Comparison of ENCODE assay signal across 9 mouse cellular contexts in genomic region chr9:107377961-107378512, GRCm38 (mm10). TPM values are rescaled to one million over a fixed set of nuclear protein-coding genes. Genes with fewer than 3 reads are reported as not detected.
DNase-seq lines count a peak whose midpoint lies in the region; ATAC-seq lines count a peak whose summit lies in the region.
"Had no signal": no experiment of that assay in that cellular context is flagged by ENCODE, and none has a peak within 500 bp of the region (broad histone marks: within the 10 kb centered on the region; RNA-seq: fewer than 3 reads in every experiment).

No protein-coding gene starts in this region.

- DNase-seq in heart, postnatal 14 days = no peak
- peak; percentile 71 to 78 for DNase-seq in cerebellum, adult 18-20 months
- no peak for DNase-seq in gastrocnemius, postnatal 4 days (ENCODE audit: low spot score in 2 of 2)
- DNase-seq in right cerebral cortex, adult 18-20 months = no peak

- intact Hi-C loops in heart, postnatal 14 days (cut with DNase I) = no loop called here

- H3K27me3 ChIP-seq in heart, embryonic 15.5 days = peaks cover 77% of the 10 kb centered on the region
- H3K27me3 ChIP-seq in forebrain, embryonic 16.5 days (replicated peaks; ENCODE audit: control insufficient read depth, insufficient read depth, low read length) = peaks cover 68% of the 10 kb centered on the region
- H3K27me3 ChIP-seq in limb, embryonic 15.5 days = peaks cover 89% of the 10 kb centered on the region
- peaks cover 83% of the 10 kb centered on the region for H3K27me3 ChIP-seq in stomach, embryonic 15.5 days (replicated peaks)

- H3K4me1 ChIP-seq in heart, embryonic 15.5 days (replicated peaks) = peaks cover 9% of the 10 kb centered on the region; the same call in 1 of the 2 replicates
- peaks cover 17% of the 10 kb centered on the region for H3K4me1 ChIP-seq in forebrain, embryonic 16.5 days (replicated peaks; ENCODE audit: control insufficient read depth, insufficient read depth, low read length)
- peaks cover 11% of the 10 kb centered on the region for H3K4me1 ChIP-seq in limb, embryonic 15.5 days
- H3K4me1 ChIP-seq in stomach, embryonic 15.5 days = no peaks in the 10 kb centered on the region

- H3K4me3 ChIP-seq in heart, embryonic 15.5 days = peak overlapping the region; percentile 35
- peak overlapping the region; percentile 48 for H3K4me3 ChIP-seq in forebrain, embryonic 16.5 days (replicated peaks; ENCODE audit: low read length)
- peak overlapping the region; percentile 37 for H3K4me3 ChIP-seq in limb, embryonic 15.5 days
- peak overlapping the region; percentile 27 for H3K4me3 ChIP-seq in stomach, embryonic 15.5 days (replicated peaks)

- no peak for ATAC-seq in heart, embryonic 15.5 days (replicated peaks; ENCODE audit: insufficient number of reproducible peaks, insufficient read depth, low FRiP score, low read depth)
- peak; percentile 74 for ATAC-seq in forebrain, embryonic 16.5 days
- ATAC-seq in limb, embryonic 15.5 days (ENCODE audit: insufficient number of reproducible peaks, low FRiP score, low TSS enrichment, low read depth) = no peak
- no peak for ATAC-seq in stomach, embryonic 15.5 days (ENCODE audit: insufficient read depth, low FRiP score, low read depth)

- no peaks in the 10 kb centered on the region for H3K36me3 ChIP-seq in heart, embryonic 15.5 days
- H3K36me3 ChIP-seq in forebrain, embryonic 16.5 days (ENCODE audit: control insufficient read depth, insufficient read depth) = no peaks in the 10 kb centered on the region
- H3K36me3 ChIP-seq in limb, embryonic 15.5 days = no peaks in the 10 kb centered on the region
- H3K36me3 ChIP-seq in stomach, embryonic 15.5 days = no peaks in the 10 kb centered on the region

- H3K9ac ChIP-seq in heart, embryonic 15.5 days = no peak overlapping the region
- peak overlapping the region; percentile 58 for H3K9ac ChIP-seq in forebrain, embryonic 16.5 days (replicated peaks; ENCODE audit: low read depth, low read length)
- H3K9ac ChIP-seq in limb, embryonic 15.5 days = no peak overlapping the region
- H3K9ac ChIP-seq in stomach, embryonic 15.5 days = no peak overlapping the region

- no peaks in the 10 kb centered on the region for H3K9me3 ChIP-seq in heart, embryonic 15.5 days (replicated peaks)
- H3K9me3 ChIP-seq in forebrain, embryonic 16.5 days (ENCODE audit: control insufficient read depth, low read length) = no peaks in the 10 kb centered on the region
- H3K9me3 ChIP-seq in limb, embryonic 15.5 days = no peaks in the 10 kb centered on the region
- H3K9me3 ChIP-seq in stomach, embryonic 15.5 days = no peaks in the 10 kb centered on the region

- peak overlapping the region; percentile 57 for H3K4me2 ChIP-seq in heart, embryonic 15.5 days
- H3K4me2 ChIP-seq in forebrain, embryonic 16.5 days (ENCODE audit: low read length) = peak overlapping the region; percentile 83
- H3K4me2 ChIP-seq in limb, embryonic 15.5 days = peak overlapping the region; percentile 58
- peak overlapping the region; percentile 51 for H3K4me2 ChIP-seq in stomach, embryonic 15.5 days

- H3K27ac ChIP-seq in heart, embryonic 15.5 days = no peak overlapping the region
- H3K27ac ChIP-seq in forebrain, embryonic 16.5 days (ENCODE audit: low read length) = no peak overlapping the region
- no peak overlapping the region for H3K27ac ChIP-seq in limb, embryonic 15.5 days
- H3K27ac ChIP-seq in stomach, embryonic 15.5 days = no peak overlapping the region

- under 1% methylated on average over 35 of the region's 35 CpGs for WGBS in heart, embryonic 15.5 days
- under 1% methylated on average over 35 of the region's 35 CpGs for WGBS in forebrain, embryonic 16.5 days
- under 1% methylated on average over 35 of the region's 35 CpGs for WGBS in limb, embryonic 15.5 days
- under 1% methylated on average over 35 of the region's 35 CpGs for WGBS in stomach, embryonic 15.5 days

RNA-seq across cellular contexts. Expression of gene Cacna2d2, which starts 21.4 kb away (rescaled TPM):
- polyA plus RNA-seq in heart, embryonic 15.5 days (2015; fragmentation: Nextera tagmentation; extraction: Ambion mirVana) = 2.6 and 3.6 TPM in 2 replicates
- 10 to 100 TPM in 1 of 2 experiments, 1 to 10 TPM in 1; 5.0 to 10.5 TPM for total RNA-seq in heart, postnatal 14 days (2021)
- polyA plus RNA-seq in forebrain, embryonic 16.5 days (2015; fragmentation: Nextera tagmentation; extraction: Ambion mirVana) = 3.6 and 5.8 TPM in 2 replicates
- 0.37 and 0.41 TPM in 2 replicates for polyA plus RNA-seq in limb, embryonic 15.5 days (2015; fragmentation: Nextera tagmentation; extraction: Ambion mirVana)
- 0.23 and 0.27 TPM in 2 replicates for polyA plus RNA-seq in stomach, embryonic 15.5 days (2015; fragmentation: Nextera tagmentation; extraction: Ambion mirVana)
- total RNA-seq in gastrocnemius, postnatal 4 days (2021) = 1 to 10 TPM; 2.6 to 2.7 TPM
- total RNA-seq: MEL had no signal

RNA-seq across cellular contexts. Expression of gene 6430571L13Rik, which starts 37.6 kb away (rescaled TPM):
- polyA plus RNA-seq in heart, embryonic 15.5 days (2015; fragmentation: Nextera tagmentation; extraction: Ambion mirVana) = 0.90 and 1.1 TPM in 2 replicates
- total RNA-seq in heart, postnatal 14 days (2021) = 1 to 10 TPM; 7.0 to 7.4 TPM
- 3.3 and 5.4 TPM in 2 replicates for polyA plus RNA-seq in forebrain, embryonic 16.5 days (2015; fragmentation: Nextera tagmentation; extraction: Ambion mirVana)
- polyA plus RNA-seq in limb, embryonic 15.5 days (2015; fragmentation: Nextera tagmentation; extraction: Ambion mirVana) = 0.60 and 0.74 TPM in 2 replicates
- polyA plus RNA-seq in stomach, embryonic 15.5 days (2015; fragmentation: Nextera tagmentation; extraction: Ambion mirVana) = 0.28 and 0.34 TPM in 2 replicates
- total RNA-seq in gastrocnemius, postnatal 4 days (2021) = 10 to 100 TPM; 16.9 to 18.1 TPM

RNA-seq across cellular contexts. Expression of gene Hemk1, which starts 39.9 kb away (rescaled TPM):
- polyA plus RNA-seq in heart, embryonic 15.5 days (2015; fragmentation: Nextera tagmentation; extraction: Ambion mirVana) = 11.2 and 11.8 TPM in 2 replicates
- 10 to 100 TPM; 19.7 to 21.2 TPM for total RNA-seq in heart, postnatal 14 days (2021)
- polyA plus RNA-seq in forebrain, embryonic 16.5 days (2015; fragmentation: Nextera tagmentation; extraction: Ambion mirVana) = 15.6 and 18.8 TPM in 2 replicates
- polyA plus RNA-seq in limb, embryonic 15.5 days (2015; fragmentation: Nextera tagmentation; extraction: Ambion mirVana) = 8.8 and 10.1 TPM in 2 replicates
- 10.6 and 11.5 TPM in 2 replicates for polyA plus RNA-seq in stomach, embryonic 15.5 days (2015; fragmentation: Nextera tagmentation; extraction: Ambion mirVana)
- 10 to 100 TPM; 14.0 to 14.5 TPM for total RNA-seq in gastrocnemius, postnatal 4 days (2021)

Comparison
In these comparisons a context has a peak if more than half of its experiments do, and no peak if none do; other contexts are left out.
1. DNase-seq: peak in cerebellum, adult 18-20 months (2 of 2); none in heart, postnatal 14 days (0 of 2), gastrocnemius, postnatal 4 days (0 of 2) and right cerebral cortex, adult 18-20 months (single experiment).
2. Peak in every context shown above with its lines, with median percentiles within 50 percentile points of each other: H3K4me2 ChIP-seq and H3K4me3 ChIP-seq.